Mouse (Mus musculus) cerebellum, adult 11-12 months (tissue): ENCODE data around the gene Cbx8.

Experiments used
- DNase-seq: peaks from one replicate; pipeline ENCODE4 v3.0.0; 2022

Cbx8 gene

DNA sequence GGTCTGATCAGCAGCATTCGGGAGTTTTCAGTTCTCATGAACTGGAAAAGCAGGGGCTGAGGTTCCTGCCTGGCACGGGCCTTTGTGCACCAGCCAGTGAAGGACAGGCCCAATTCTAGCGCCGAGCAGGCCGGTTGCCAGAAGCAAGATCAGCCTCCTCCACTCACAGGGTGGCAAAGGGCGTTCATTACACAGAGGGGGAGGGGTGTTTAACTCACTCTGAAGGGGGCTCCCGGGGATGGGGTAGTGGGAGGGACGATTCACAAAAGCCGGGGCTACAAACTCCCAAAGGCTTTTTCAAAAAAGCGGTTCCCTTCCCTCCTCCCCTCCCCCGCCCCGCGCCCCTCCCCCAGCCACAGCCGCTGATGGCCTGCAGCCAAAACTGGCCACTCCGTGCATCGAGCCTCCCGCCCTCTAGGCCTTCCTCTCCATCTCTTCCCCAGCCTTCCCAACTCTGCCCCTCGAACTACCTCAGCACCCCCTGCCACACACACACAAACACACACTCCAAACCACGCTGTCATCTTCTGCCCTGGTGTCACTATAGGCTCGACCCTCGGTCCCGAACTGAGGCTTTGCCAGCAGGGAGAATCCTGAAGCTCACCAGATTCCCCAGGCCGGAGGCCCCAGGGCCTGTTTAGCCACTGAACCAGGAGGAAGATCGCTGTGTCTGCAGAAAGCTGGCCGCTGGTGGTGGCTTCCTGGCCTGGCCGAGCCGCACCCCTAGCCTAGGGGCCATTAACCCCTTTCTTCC, 38.1 kb upstream of the Cbx8 start:
- DNase-seq, result peak; percentile 49

DNA sequence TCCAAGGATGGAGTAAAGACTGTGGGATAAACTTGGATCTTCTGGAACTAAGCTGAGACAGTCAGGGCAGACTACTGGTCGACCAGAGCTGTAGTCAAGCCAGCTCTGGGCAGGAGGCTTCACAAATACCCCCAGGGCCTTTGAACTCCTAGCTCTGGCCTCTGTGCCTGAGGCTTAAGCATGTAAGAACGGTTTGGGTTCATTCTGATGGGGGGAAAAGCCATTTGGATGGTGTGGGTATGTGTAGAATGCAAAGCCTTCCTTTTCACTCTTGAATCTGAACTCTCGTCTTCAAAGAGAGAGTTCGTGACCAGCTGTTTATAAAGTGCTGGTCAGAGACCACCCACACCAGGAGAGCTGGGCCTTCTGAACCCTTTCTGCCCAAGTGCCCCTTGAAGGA, 37.0 kb upstream of the Cbx8 start:
- DNase-seq, result no peak

DNA sequence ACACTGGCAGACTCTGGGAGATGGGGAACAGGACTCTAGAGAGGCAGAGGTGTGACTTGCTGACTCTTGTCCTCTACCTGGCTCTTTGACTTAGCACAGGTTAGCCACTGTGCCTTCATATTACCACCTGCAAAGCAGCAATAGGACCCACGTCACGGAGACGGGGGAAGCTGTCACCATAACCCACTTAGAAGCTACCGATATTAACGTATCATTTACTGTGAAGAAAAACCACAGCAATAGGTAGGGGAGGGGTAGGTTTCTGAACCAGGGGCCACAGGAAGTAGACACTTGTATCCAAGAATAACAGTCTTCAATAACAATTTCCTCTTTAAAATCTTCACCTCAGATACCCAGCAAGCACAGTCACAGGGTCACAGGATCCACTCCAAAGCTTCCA, 35.0 kb upstream of the Cbx8 start:
- no peak for DNase-seq

DNA sequence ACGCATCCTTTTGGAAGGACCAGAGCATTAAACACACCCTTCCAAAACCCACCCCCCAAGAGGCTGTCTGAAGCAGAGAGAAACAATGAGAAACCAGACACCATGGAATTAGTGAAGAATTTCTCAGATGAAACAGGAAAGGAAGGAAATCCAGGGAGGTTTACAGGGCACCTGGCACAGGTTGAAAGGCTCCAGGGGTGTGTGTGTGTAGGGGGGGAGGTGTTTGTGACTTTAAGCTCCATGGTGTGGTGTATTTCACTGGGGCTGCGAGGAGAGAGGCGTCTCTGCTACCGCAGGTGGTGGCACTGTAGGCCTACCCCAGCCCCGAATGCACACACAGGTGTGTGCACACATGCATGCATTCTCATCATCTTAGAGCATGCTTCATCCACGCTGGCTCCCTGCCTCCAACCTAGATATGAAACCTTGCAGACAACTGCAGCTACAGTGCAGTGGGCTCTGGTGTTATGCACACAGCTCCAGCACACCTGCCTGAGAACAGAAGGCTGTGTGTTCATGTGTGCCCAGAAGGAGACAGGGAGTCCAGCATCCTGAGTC, 33.2 kb upstream of the Cbx8 start:
- no peak for DNase-seq

DNA sequence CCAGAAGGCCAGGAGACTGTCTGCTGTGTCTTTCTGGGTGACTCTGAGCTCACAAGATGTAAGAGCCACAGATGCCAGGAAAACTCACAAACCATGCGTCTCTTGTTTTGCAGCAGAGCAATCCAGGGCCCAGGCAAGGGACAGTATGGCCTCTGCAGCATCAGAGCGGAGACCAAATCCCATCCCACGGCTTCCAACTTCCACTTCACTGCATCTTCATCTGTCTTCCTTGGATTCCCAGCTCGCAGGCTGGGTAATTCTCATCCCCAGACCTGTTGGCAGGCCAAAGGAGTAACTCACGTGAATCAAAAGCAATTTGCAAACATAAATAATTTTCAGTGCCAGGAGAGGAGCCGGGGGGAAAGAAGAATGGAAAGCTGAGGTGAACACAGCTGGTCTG, 32.2 kb upstream of the Cbx8 start:
- DNase-seq, result no peak

DNA sequence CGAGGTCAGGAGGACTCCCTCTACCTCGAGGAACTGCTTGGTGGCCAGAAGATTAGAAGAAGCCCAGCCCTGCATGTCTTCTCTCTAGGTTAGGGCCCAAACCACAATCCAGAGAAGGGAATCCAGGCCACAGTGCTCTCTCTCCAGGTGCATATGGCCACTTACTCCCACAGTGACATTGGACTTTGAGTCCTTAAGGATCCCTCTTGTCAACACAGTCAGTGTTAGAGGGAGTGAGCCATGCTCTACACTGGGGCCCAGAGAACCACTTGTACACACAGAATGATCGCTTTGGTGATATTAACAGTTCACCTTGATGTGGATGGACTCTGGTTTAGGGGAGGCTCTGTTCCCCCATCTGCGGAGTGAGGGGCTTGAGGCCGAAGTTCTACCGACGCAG, 31.5 kb upstream of the Cbx8 start:
- no peak for DNase-seq

DNA sequence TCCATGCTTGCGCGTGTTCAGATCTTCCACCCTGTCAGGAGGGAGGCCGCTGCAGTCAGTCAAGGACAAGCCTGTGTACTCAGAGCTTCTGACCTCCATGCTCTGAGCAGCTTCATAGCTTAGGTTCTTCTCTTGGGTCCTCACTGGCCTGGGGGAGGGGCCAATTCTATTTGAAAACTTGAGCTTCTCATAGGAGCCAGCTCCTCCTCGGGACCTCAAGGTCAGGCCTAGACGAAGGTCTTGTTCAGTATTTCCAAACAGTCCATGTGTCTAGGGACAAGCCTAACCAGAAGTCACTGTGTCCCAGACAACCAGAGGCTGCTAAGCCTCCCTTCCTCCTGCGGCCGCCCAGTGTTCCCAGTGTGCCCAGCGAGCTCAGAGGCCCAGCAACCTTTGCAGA, 26.1 kb upstream of the Cbx8 start:
- DNase-seq, result no peak

DNA sequence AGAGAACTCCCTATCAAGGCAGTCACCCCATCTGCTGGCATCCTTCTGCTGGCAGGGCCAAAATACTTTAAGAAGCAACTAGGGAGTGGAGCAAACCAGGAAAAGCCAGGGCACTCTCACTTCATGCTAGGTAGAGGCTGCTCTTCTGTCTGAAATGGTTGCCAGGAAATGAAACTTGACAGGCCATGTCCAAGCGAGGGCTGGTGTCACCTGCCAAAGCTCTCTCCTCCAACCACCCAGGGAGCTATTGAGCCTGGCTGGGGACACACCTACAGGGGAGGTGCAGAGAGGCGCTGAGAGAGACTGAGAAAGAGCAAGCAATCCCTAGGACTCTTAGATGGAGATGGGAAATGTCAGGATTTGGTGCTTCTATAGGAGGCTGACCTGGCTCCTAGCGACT, 18.5 kb upstream of the Cbx8 start:
- DNase-seq, result no peak

DNA sequence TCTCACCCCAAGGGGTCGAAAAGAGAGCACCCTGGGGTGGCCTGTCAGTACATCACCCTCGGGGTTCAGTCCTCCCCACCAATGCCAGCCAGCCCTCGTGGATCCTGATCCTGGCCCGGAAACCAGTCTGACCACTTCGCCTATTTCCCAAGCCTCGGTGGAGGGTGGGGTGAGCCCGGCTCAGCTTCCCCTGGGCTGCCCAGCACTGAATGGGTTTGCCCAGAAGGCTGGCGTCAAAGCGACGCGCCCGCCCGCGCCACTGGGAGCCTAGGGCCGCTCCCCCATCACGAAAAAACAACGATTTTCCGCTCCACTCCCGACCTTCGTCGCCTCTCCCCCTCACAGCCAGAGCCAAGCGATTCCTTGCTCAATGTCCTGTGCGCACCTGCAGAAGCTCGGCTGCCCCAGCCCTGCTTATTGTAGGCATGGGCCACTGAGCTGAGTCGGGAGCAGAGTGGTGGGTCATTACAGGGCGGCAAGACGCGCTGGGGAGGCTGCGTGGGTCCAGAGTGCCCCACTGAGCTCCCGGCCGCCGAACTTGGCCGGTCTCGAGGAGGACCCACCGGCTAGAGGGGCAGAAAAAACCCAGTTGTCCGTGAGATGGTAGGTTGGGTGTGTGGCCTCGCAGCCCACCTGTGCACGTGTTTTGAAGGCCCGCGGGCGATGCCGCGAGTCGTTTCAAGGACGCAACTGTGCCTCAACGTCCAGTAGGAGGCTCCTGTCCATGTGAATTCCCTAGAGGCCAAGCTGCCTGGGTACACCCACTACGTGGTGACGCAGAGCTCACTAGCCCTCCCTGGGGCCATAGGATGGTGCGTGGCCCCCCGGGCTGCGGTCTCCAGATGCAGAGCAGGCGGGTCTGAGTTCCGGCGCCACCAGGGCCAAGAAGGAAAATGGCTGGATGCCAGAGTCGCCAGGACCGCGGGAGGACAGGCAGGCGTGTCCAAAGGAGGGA, 17.5 kb upstream of the Cbx8 start:
- no peak for DNase-seq

DNA sequence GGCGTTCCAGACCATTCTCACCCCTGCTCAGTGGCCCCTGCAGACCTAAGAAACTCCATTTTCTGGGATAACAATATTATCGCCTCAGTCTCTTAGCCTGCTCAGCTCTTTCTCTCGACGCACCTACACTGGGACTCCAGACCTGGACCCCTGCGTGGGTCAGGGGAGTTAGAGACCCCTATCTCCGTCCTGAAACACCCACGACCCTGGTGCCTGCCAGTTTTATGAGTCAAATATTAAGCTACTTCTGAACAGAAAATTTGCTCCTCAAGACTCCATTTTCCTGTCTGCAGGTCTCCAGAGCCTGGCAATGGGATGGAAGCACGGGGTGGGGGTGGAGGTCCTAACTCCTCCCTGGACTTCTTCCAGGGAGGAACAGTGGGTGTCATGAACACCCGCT, 16.5 kb upstream of the Cbx8 start:
- peak; percentile 7 for DNase-seq

DNA sequence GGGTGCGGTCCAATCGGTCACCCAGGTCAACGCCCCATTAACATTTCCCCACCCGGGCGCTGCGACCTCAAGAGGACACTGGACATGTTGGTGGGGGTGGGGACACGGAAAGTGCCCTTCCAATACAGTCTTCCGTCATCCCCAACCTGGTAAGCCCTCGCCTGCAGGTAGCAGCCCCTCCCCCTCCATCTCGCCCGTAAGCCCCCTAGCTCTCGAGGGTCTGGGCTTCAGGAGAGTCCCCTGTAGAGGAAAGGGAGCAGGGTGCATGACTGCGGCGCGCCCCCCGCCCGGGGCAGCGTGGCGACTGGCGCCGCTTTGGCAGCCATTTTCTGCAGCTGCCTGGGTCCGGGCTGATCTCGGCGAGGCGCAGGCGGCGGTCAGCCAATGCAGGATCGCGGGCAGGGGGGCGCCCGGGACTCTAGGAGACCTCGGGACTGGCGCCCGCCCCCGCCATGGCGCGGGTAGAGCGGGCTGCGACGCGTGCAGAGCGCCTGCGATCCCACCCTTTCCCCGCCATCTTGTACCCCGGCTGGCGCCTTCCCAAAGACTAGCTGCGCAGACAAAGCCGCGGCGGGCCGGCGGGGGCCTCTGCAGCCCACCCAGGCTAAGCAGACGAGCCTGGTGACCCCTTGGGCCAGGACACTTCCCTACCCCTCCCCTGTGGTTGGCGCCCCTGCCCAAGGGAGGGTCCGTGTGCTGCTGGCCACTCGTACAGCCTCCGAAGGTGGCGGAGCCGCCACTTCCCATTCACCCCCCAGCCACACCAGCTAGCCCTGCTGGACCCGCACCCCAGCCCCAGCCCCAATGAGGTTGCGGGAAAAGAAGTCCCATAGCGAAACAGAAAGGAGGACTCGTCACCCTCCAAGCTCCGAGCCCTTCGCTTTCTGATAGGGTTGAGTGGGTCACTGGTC, 15.8 kb upstream of the Cbx8 start:
- DNase-seq, result peak; percentile 44

DNA sequence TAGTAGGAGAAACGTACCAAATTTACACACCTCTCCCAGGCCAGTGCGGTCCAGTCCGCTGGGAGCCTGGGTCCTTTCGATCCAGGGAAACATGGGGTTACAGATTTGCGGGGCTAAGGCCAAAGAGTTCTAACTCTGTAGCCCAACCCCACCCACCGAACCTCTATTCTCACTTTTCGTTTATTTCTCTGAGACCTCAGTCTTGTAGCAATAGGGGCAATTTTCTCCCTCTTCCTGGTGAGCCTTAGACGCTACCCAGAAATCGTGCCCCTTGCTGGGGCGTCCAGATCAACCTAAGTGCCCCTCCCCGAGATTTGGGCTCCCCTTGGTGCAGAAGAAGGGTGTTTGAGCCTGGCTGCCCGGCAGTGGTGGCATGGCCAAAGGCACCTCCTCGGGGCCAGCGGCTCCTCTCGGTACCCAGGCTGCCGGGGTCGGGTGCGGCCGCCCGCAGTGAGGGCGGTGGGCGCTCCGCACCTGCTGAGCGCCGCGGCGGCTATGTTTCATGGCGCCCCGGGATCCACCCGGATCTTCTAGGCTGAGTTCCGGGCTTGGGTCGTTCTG, 14.9 kb upstream of the Cbx8 start:
- no peak for DNase-seq

DNA sequence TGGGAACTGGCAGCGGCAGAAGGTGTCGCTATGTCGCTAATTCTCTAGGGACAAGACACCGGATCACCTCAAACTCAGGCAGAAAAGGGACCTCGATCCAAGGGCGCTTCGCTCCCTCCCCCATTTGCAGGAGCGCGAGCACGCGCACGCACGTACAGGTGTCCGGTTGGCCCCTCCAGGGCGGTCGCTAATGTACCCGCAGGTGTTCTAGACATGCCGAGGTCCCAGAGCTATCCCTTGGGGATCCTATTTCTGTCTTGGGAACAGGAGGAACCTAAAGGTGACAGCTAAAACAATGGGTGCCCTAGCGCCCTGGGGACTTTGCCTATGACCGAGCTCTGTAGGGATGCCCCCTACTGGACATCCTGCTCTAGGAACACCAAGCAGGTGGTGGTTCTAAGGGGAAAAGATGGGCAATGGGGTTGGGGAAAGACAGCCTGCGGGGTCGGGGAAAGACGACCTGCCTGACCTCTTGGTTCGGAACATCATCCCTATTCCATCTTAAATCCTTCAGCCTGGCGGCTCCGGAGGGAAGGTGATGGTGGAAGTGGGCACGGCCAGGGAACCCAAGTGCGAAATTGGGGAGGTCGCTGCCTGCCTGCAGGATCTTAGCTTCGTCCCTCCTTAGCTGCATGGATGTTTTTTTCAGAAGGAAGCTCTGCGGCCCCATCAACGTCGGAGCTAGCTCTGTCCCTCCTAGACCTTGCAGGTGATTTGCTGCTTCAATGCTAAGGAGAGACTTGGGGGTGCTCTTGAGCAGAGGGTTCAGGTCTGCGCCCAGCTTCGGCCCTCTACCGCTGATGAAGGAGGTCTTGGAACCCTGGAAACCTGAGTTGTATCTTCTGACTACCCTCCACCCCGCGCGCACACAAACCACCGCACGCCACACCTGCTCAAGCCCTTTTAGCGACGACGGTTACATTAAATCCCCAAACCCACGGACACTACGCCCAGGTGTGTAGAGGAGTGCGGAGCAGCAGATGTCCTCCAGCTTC, 13.9 kb upstream of the Cbx8 start:
- DNase-seq, result peak; percentile 33

DNA sequence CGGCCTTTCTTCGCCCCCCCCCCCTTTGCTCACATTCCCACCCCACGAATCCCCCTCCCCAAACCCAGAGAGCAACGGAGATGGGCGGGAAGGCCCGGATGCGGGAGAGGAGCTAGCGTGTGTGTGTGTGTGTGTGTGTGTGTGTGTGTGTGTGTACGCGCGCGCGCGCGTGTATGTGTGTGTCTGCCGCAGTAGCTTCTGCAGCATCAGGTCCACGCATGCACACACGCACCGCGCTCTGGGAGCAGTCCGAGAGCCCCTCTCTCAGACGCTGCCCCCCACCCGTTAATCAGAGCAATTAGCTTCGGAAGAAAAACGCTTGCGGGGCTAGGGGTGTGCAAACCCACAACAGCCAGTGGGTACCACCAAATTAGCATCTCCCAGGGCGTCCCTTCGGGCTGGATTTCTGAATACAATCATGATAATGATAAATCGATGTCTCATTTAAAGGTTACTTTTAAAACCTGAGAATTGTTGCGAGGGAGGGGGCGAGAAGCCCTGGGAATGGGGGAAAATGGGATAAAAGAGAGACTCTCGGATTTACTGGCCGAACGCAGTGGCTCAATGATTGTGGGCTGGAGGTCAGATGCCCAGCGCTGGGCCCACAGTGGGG, 13.1 kb upstream of the Cbx8 start:
- DNase-seq, result peak; percentile 26

DNA sequence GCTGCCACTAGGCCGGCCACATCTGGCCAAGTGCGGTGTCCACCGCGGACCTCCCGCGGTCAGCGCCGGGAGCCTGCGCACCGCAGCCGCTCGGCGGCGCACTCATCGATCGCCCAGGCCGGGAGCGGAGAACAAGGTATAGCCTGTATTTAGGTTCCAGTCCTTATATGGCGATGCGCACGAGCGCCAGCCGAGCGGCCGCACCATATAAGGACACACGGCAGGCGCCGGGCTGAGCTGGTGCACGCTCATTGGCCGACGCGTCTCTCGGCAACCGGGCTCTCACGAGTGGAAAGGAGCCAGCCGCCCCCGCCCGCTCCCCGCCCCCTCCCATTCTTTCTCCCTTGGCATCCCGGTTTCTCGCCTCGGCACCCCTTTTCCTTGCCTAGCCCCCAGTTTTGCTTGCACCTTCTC, 12.5 kb upstream of the Cbx8 start:
- peak; percentile 58 for DNase-seq

DNA sequence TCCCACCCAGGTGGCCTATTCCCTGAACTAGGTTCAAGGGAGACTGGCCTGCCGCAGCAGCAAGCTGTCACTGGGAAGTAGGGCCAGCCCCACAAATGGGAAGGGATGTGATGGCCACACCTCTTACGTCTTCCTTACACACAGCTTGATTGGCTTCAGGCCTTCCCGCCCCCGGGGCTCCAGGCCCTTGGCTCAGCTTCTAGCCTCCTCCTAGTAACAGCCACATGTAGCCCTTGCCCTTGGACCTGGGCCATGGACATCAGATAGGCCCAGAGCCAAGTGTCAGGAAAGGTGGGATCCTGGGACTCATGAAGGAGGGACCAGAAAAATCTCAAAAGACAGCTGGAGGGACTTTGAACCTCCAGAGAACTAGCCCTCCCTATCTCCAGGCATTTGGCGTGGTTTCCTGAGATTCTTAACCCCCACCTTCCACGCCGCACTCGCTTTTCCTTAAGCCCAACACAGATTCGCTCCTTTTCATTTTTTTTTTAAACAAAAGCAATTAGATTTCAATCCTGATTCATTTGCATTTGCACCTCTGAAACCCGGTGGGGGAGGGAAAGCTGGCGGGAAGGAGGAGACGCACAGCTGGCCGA, 12.0 kb upstream of the Cbx8 start:
- DNase-seq, result peak; percentile 53

DNA sequence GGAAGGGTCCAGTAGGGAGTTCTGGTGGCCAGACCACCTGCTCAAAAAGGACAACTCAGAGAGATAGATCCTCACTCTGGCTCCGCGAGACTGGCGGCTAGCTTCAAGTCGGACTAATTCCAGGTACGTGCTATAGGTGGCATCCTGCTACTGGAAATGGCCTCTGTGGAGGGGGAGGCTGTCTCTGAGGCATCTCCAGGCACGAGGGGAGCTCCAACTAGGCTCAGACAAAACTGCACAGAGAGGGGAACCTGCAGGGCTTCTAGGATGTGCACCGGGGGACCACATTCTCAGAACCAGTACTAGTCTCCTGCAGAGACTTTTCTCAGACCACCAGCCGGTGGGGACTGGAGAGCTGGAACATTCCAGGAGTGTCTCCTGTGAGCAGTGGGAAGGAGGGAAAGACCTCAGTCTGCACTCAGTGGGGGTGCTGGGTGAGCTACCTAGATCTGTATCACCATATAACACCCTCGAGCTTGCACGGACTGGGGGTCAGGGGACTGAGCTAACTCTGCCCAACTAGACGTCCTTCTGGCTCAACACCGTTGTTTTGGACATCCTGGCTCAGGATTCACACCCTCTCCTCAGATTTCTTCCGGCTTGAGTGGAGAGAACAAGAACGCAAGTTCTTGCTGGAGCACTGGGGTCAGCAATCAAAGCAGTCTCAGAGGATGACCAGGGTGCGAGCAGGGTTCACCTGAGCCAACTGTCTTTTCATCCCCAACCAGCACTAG, 11.3 kb upstream of the Cbx8 start:
- peak; percentile 54 for DNase-seq

DNA sequence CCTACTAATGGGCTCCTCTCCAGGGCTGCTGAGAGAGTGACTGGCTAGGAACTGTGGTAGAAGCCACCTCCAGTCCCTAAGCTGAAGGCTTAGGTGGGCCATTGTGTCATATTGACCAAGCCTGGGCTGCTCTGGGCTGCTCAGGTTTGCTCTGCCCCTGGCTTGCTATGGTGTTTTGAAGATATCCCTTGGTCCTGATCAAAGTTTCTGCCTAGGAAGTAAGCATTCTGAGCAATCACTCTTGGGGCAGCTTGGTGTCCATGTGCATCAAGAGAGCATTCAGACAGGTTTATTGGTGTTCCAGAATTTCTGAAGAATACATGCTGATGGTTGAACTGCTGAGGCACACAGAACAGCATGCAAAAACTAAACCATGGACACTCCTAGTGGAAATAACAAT, 10.7 kb upstream of the Cbx8 start:
- peak; percentile 14 for DNase-seq

DNA sequence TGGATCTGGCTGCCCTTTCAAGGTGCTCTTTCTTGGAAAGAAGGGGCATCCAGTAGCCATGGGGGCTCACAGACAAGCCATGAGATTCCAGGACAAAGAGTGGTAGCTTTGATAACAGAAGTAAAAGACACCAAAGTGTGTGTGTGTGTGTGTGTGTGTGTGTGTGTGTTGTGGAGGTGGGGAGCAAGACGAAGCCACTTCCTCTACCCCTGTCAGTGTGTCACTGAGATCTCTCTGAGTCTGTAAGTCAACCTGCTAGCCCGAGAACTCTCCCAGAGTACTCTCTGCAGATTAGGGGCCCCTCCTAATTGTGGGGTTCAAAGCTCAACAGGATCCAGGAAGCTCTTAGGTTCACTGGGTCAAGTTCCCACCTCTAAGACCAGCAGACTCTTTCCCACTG, 9.6 kb upstream of the Cbx8 start:
- DNase-seq, result no peak

DNA sequence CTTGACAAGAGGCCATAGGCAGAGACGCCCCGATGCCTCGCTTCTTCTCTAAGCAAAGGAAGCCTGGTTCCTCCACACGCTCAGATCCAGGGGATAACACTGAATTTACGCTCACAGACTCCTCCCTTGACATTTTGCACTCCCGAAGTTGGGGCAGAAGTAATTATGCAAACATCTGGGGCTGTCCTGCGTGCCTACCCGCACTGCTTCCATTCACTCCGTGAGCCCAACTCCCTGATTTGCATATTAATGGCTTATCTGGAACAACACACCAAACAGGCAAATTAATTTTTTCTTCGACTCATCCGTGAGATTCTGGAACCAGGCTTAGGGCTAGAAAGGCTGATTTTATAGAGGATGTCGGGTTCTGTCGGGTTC, 7.4 kb upstream of the Cbx8 start:
- no peak for DNase-seq
